Mouse (Mus musculus) erythroblast, embryonic 14.5 days (primary cell): ENCODE measurements at regions not wholly inside any gene's neighbourhood (a gene's known extent, or its start where the extent isn't known, plus 50 kb on each side); places are given as distances from the start of the nearest gene placed in this dataset.

Experiments used
- H3K27me3 ChIP-seq: 2 replicates; pipeline ENCODE4 v1.6.1; 2012; ENCODE audit warnings: inconsistent platforms; ENCODE audit not compliant: control insufficient read depth
- H3K36me3 ChIP-seq: 2 replicates; pipeline ENCODE4 v1.6.1; 2012; ENCODE audit warnings: mild to moderate bottlenecking, inconsistent platforms; ENCODE audit not compliant: control insufficient read depth
- H3K4me1 ChIP-seq: 2 replicates; pipeline ENCODE4 v1.6.1; 2012; ENCODE audit warnings: inconsistent platforms; ENCODE audit not compliant: control insufficient read depth
- H3K4me3 ChIP-seq: replicated peaks from 2 replicates; pipeline ENCODE3; 2012; ENCODE audit warnings: moderate library complexity, mild to moderate bottlenecking, inconsistent platforms
- H3K9me3 ChIP-seq: 2 replicates; pipeline ENCODE4 v1.6.1; 2012; ENCODE audit warnings: low read length, inconsistent platforms, mixed read lengths; ENCODE audit not compliant: control insufficient read depth
- GATA1 ChIP-seq: IDR thresholded peaks from 2 replicates; pipeline ENCODE4 v1.6.1; 2012; ENCODE audit warnings: low read length, inconsistent platforms, mixed read lengths
- TAL1 ChIP-seq: IDR thresholded peaks from 3 replicates; pipeline ENCODE4 v1.6.1; 2012; ENCODE audit warnings: low read length, inconsistent platforms, mixed read lengths

- no peak for TF ChIP-seq GATA1
- TF ChIP-seq TAL1 = no peak
- H3K9me3 ChIP-seq = no peaks in the 10 kb centered on the region
- H3K4me3 ChIP-seq = no peak overlapping the region
- H3K36me3 ChIP-seq = no peaks in the 10 kb centered on the region
- H3K27me3 ChIP-seq = no peaks in the 10 kb centered on the region
- H3K4me1 ChIP-seq = no peaks in the 10 kb centered on the region
Observed at GRCm38 (mm10) chr1:73753157-73753556, 371.1 kb downstream of the Tns1 start.

GRCm38 (mm10) chr1:73748702-73749101 is 375.5 kb downstream of the Tns1 start:
- no peaks in the 10 kb centered on the region for H3K9me3 ChIP-seq
- TF ChIP-seq GATA1 = no peak
- TF ChIP-seq TAL1 = no peak
- H3K27me3 ChIP-seq = no peaks in the 10 kb centered on the region

GRCm38 (mm10) chr1:73744555-73745234 is 379.6 kb downstream of the Tns1 start:
- TF ChIP-seq TAL1 (no peak), GATA1 (no peak)

More at GRCm38 (mm10) chr1:73748702-73749101, 375.5 kb downstream of the Tns1 start:
- no peaks in the 10 kb centered on the region for H3K4me1 ChIP-seq
- H3K4me3 ChIP-seq = no peak overlapping the region
- no peaks in the 10 kb centered on the region for H3K36me3 ChIP-seq

GRCm38 (mm10) chr1:73743737-73744554 is 380.3 kb downstream of the Tns1 start:
- H3K27me3 ChIP-seq = no peaks in the 10 kb centered on the region
- no peaks in the 10 kb centered on the region for H3K4me1 ChIP-seq
- H3K36me3 ChIP-seq = no peaks in the 10 kb centered on the region
- H3K9me3 ChIP-seq = no peaks in the 10 kb centered on the region
- H3K4me3 ChIP-seq = no peak overlapping the region
- TF ChIP-seq TAL1 = no peak

More at GRCm38 (mm10) chr1:73744555-73745234, 379.6 kb downstream of the Tns1 start:
- Histone ChIP-seq H3K4me1 (no peaks in the 10 kb centered on the region), H3K9me3 (no peaks in the 10 kb centered on the region), H3K27me3 (no peaks in the 10 kb centered on the region), H3K4me3 (no peak overlapping the region), H3K36me3 (no peaks in the 10 kb centered on the region)

- no peaks in the 10 kb centered on the region for H3K27me3 ChIP-seq
- no peaks in the 10 kb centered on the region; the same call in 1 of the 2 replicates for H3K9me3 ChIP-seq
- no peak for TF ChIP-seq GATA1
- H3K4me3 ChIP-seq = no peak overlapping the region
- no peaks in the 10 kb centered on the region for H3K4me1 ChIP-seq
- H3K36me3 ChIP-seq = no peaks in the 10 kb centered on the region
Observed at GRCm38 (mm10) chr1:73737083-73737482, 387.2 kb downstream of the Tns1 start.

- no peak for TF ChIP-seq TAL1
- no peaks in the 10 kb centered on the region for H3K9me3 ChIP-seq
- H3K36me3 ChIP-seq = no peaks in the 10 kb centered on the region
Observed at GRCm38 (mm10) chr1:73728377-73728776, 395.9 kb downstream of the Tns1 start.

GRCm38 (mm10) chr1:73727781-73728180 is 396.5 kb downstream of the Tns1 start:
- H3K4me3 ChIP-seq = no peak overlapping the region
- H3K9me3 ChIP-seq = no peaks in the 10 kb centered on the region
- H3K36me3 ChIP-seq = no peaks in the 10 kb centered on the region
- TF ChIP-seq GATA1 (no peak), TAL1 (no peak)
- H3K27me3 ChIP-seq = no peaks in the 10 kb centered on the region
- H3K4me1 ChIP-seq = no peaks in the 10 kb centered on the region

More at GRCm38 (mm10) chr1:73728377-73728776, 395.9 kb downstream of the Tns1 start:
- Histone ChIP-seq H3K4me1 (no peaks in the 10 kb centered on the region), H3K27me3 (no peaks in the 10 kb centered on the region), H3K4me3 (no peak overlapping the region)

- no peaks in the 10 kb centered on the region for H3K4me1 ChIP-seq
- no peaks in the 10 kb centered on the region for H3K27me3 ChIP-seq
- H3K9me3 ChIP-seq = no peaks in the 10 kb centered on the region
- no peak for TF ChIP-seq TAL1
- TF ChIP-seq GATA1 = no peak
- no peaks in the 10 kb centered on the region for H3K36me3 ChIP-seq
- no peak overlapping the region for H3K4me3 ChIP-seq
Observed at GRCm38 (mm10) chr1:73726658-73727057, 397.6 kb downstream of the Tns1 start.

- H3K9me3 ChIP-seq = no peaks in the 10 kb centered on the region
- no peaks in the 10 kb centered on the region for H3K27me3 ChIP-seq
Observed at GRCm38 (mm10) chr1:73725486-73725885, 398.8 kb downstream of the Tns1 start.

More at GRCm38 (mm10) chr1:73725486-73725885, 398.8 kb downstream of the Tns1 start:
- Histone ChIP-seq H3K36me3 (no peaks in the 10 kb centered on the region), H3K4me3 (no peak overlapping the region), H3K4me1 (no peaks in the 10 kb centered on the region)
- TF ChIP-seq TAL1 (no peak), GATA1 (no peak)
